Comparison of ENCODE assay signal across 8 mouse cellular contexts in the genomic region with DNA sequence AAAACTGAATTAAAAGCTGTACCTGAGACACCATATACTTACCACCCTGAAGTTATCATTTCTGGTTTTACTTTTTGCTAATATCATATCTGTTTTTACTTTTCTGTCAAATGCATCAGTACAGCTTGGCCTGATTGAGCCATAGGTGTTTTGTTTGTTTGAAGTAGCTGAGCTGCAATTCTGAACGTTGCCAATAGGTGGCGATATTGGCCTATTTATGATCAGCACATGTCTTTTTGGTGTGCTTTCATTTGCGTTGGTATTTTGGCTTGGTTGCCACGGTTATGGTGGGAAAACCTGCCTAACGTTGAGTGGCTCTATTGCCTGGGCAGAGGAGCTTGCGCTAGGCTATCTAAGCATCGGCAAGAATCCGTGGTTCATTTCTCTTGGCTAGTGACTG. TPM values are rescaled to one million over a fixed set of nuclear protein-coding genes. Genes with fewer than 3 reads are reported as not detected.
A peak's percentile ranks its signal among the peaks of the same experiment; 100 is the strongest.
DNase-seq lines count a peak whose midpoint lies in the region; ATAC-seq and TF ChIP-seq lines count a peak whose summit lies in the region.

No protein-coding gene starts in this region.

- peak; percentile 93 for TF ChIP-seq CTCF in G1E (IDR thresholded peaks at IDR 0.05; ENCODE audit: low read depth, low read length)
- TF ChIP-seq CTCF in lung, postnatal 0 days (IDR thresholded peaks at IDR 0.05): peak; percentile 95

- peak; percentile 43 for DNase-seq in G1E (ENCODE audit: low spot score)
- DNase-seq in adrenal gland, postnatal 36 days: peak; percentile 72 to 77
- peak; percentile 82 for DNase-seq in heart, postnatal 4 days
- DNase-seq in layer of hippocampus, adult 8-10 months (ENCODE audit: low spot score in 2 of 2): peak; percentile 50 to 83
- DNase-seq in lung, postnatal 0 days (ENCODE audit: low spot score): peak; percentile 83
- peak; percentile 69 for DNase-seq in retina, postnatal 7 days (ENCODE audit: low read depth, low spot score)
- peak; percentile 81 for DNase-seq in urinary bladder, postnatal 14 days (ENCODE audit: low spot score)

- ATAC-seq in G1E (ENCODE audit: extremely low read depth, insufficient number of reproducible peaks, low FRiP score, poor library complexity, severe bottlenecking): peak; percentile 34; the same call in 1 of the 2 replicates
- peak; percentile 59 for ATAC-seq in erythroid progenitor cell, adult 5-6 weeks (replicated peaks; ENCODE audit: low FRiP score, poor library complexity, severe bottlenecking)
- ATAC-seq in lung, postnatal 0 days: peak; percentile 43

- H3K27me3 ChIP-seq in G1E (ENCODE audit: insufficient read depth, low read length): peaks cover 7% of the 10 kb centered on the region; the same call in 1 of the 2 replicates
- no peaks in the 10 kb centered on the region for H3K27me3 ChIP-seq in lung, postnatal 0 days (replicated peaks; ENCODE audit: insufficient read depth, low read length)

- H3K9me3 ChIP-seq in G1E (replicated peaks): peaks cover 13% of the 10 kb centered on the region
- no peaks in the 10 kb centered on the region for H3K9me3 ChIP-seq in lung, postnatal 0 days (ENCODE audit: low read length)

- WGBS in lung, postnatal 0 days: 7% methylated on average over 8 of the region's 8 CpGs

- H3K36me3 ChIP-seq in G1E (replicated peaks): peaks cover 8% of the 10 kb centered on the region
- no peaks in the 10 kb centered on the region for H3K36me3 ChIP-seq in lung, postnatal 0 days (ENCODE audit: insufficient read depth, low read length)

- H3K4me2 ChIP-seq in lung, postnatal 0 days (replicated peaks; ENCODE audit: low read depth, low read length): no peak overlapping the region

- H3K4me1 ChIP-seq in G1E (ENCODE audit: insufficient read depth, low read depth, low read length): peaks cover 11% of the 10 kb centered on the region
- H3K4me1 ChIP-seq in lung, postnatal 0 days (ENCODE audit: insufficient read depth, low read depth, low read length): no peaks in the 10 kb centered on the region

- no peak for TF ChIP-seq EP300 in lung, postnatal 0 days (IDR thresholded peaks at IDR 0.05)

- H3K4me3 ChIP-seq in G1E (ENCODE audit: low read depth, low read length): no peak overlapping the region
- H3K4me3 ChIP-seq in lung, postnatal 0 days (ENCODE audit: low read depth, low read length): no peak overlapping the region

- no peak overlapping the region for H3K27ac ChIP-seq in lung, postnatal 0 days (ENCODE audit: low read length)

- H3K9ac ChIP-seq in lung, postnatal 0 days (replicated peaks; ENCODE audit: low read depth): no peak overlapping the region

RNA-seq across cellular contexts. Expression of a gene that starts 10.0 kb away (rescaled TPM):
- total RNA-seq in G1E (2014; fragmentation: Nextera tagmentation) (24.2 and 32.6 TPM in 2 replicates), G1E (2017) (139 and 140 TPM in 2 replicates)
- 124 and 133 TPM in 2 replicates for polyA plus RNA-seq in G1E (2012)
- total RNA-seq in adrenal gland, postnatal 36 days (2021): 10 to 100 TPM; 64.2 to 67.7 TPM
- 27.0 and 59.5 TPM in 2 replicates for total RNA-seq in erythroid progenitor cell, adult 5-6 weeks (2015; ENCODE audit: low replicate concordance)
- 28.9 and 31.4 TPM in 2 replicates for total RNA-seq in erythroid progenitor cell, adult 5-6 weeks (2017; ENCODE audit: low replicate concordance)
- total RNA-seq in heart, postnatal 4 days (2021): 10 to 100 TPM; 64.6 to 68.6 TPM
- total RNA-seq in layer of hippocampus, adult 8-10 months (2022): 100 to 1,000 TPM; 173 to 207 (median 189) TPM
- polyA plus RNA-seq in lung, postnatal 0 days (2015; fragmentation: Nextera tagmentation; extraction: Ambion mirVana): 112 and 114 TPM in 2 replicates

RNA-seq across cellular contexts. Expression of a gene that starts 37.6 kb away (rescaled TPM):
- 0.19 TPM in 1 of 2 replicates, not detected in the other for total RNA-seq in G1E (2014; fragmentation: Nextera tagmentation)
- total RNA-seq in G1E (2017): 0.22 and 0.23 TPM in 2 replicates
- polyA plus RNA-seq in G1E (2012): not detected in 2 replicates
- total RNA-seq in adrenal gland, postnatal 36 days (2021): 1 to 10 TPM in 1 of 2 experiments, under 1 TPM in 1; 0.40 to 2.9 TPM
- 0.42 TPM in 1 of 2 replicates, not detected in the other for total RNA-seq in erythroid progenitor cell, adult 5-6 weeks (2015; ENCODE audit: low replicate concordance)
- not detected in 2 replicates for total RNA-seq in erythroid progenitor cell, adult 5-6 weeks (2017; ENCODE audit: low replicate concordance)
- under 1 TPM; 0.07 to 0.09 TPM for total RNA-seq in heart, postnatal 4 days (2021)
- 1 to 10 TPM; 7.1 to 9.9 (median 8.4) TPM for total RNA-seq in layer of hippocampus, adult 8-10 months (2022)
- polyA plus RNA-seq in lung, postnatal 0 days (2015; fragmentation: Nextera tagmentation; extraction: Ambion mirVana): 3.6 and 4.1 TPM in 2 replicates
